Mouse (Mus musculus): ENCODE data around the gene Dusp12.

GRCm38 (mm10) chr1:170855056-170855760 lies 30.1 kb downstream of the Dusp12 start:
- no peak for TF ChIP-seq POLR2A (IDR thresholded peaks at IDR 0.05; ENCODE audit: low read depth, low read length)
- no peak for TF ChIP-seq TCF12 (IDR thresholded peaks at IDR 0.05; ENCODE audit: low read depth, low read length)
- TF ChIP-seq CTCF (conservative IDR thresholded peaks at IDR 0.05 in 1 of 2, IDR thresholded peaks at IDR 0.05 in 1 of 2; ENCODE audit: low read depth in 2 of 2, low read length in 2 of 2) = no peak
- TF ChIP-seq ZMIZ1 (IDR thresholded peaks at IDR 0.05; ENCODE audit: low read depth, low read length) = no peak
- TF ChIP-seq ZKSCAN1 (IDR thresholded peaks at IDR 0.05; ENCODE audit: borderline replicate concordance, low read depth, low read length) = no peak
- no peak for TF ChIP-seq NELFE (IDR thresholded peaks at IDR 0.05; ENCODE audit: low read depth, low read length)
- TF ChIP-seq CHD1 (IDR thresholded peaks at IDR 0.05; ENCODE audit: low read depth, low read length) = no peak
- no peak for TF ChIP-seq EP300 (IDR thresholded peaks at IDR 0.05; ENCODE audit: low read length)

Measured in CH12.LX (cell line).